Mouse (Mus musculus) adrenal gland, adult 2 months (tissue): Measurements from ENCODE around the gene Trnau1ap. TPM values are rescaled to one million over a fixed set of nuclear protein-coding genes. Genes with fewer than 3 reads are reported as not detected.

Experiments
- DNase-seq: peaks from one replicate; pipeline ENCODE4 v3.0.0; 2021
- long read RNA-seq: library from polyadenylated mRNA; stranded (forward); transcript quantifications from one replicate; pipeline ENCODE4 v2.0.0, GENCODE M21; 2021
- polyA plus RNA-seq: library from polyadenylated mRNA; depleted of rRNA; stranded (reverse); fragments of >200 nt; gene quantifications from 2 replicates; pipeline ENCODE4 v1.2.3, GENCODE M21; 2012; rRNA removed
- total RNA-seq, 2 experiments: library from RNA; stranded (reverse); gene quantifications; 2 replicates each; pipeline ENCODE4 v1.2.3; 2021

Trnau1ap gene
- total RNA-seq (10 to 100 TPM; 31.6 to 36.4 TPM), polyA plus RNA-seq (14.9 and 16.5 TPM in 2 replicates)
- long read RNA-seq, transcript Trnau1ap-201 (9 exons, 1,130 nt), result major isoform, 22 of 36 reads
- long read RNA-seq, partial matches to known transcripts, result 1 of 36 reads
- long read RNA-seq, other reads (novel, unspliced or antisense), result 12 of 36 reads

GRCm38 (mm10) chr4:132329115-132329834, at the start of gene Trnau1ap:
Gene Trnau1ap, minus strand, starts transcription at chr4:132329538.
- peak; percentile 94 for DNase-seq

GRCm38 (mm10) chr4:132373820-132374219, 44.5 kb upstream of the Trnau1ap start:
- DNase-seq, result no peak

GRCm38 (mm10) chr4:132369953-132370750, 40.8 kb upstream of the Trnau1ap start:
- DNase-seq, result no peak

- DNase-seq, result no peak
Observed at GRCm38 (mm10) chr4:132367480-132368201, 38.3 kb upstream of the Trnau1ap start.

GRCm38 (mm10) chr4:132365450-132366060, 36.2 kb upstream of the Trnau1ap start:
- no peak for DNase-seq

- DNase-seq, result no peak
Observed at GRCm38 (mm10) chr4:132363487-132363886, 34.1 kb upstream of the Trnau1ap start.

- no peak for DNase-seq
Observed at GRCm38 (mm10) chr4:132359510-132359909, 30.2 kb upstream of the Trnau1ap start.

GRCm38 (mm10) chr4:132356170-132356569, 26.8 kb upstream of the Trnau1ap start:
- DNase-seq, result peak; percentile 75

- no peak for DNase-seq
Observed at GRCm38 (mm10) chr4:132355403-132355802, 26.1 kb upstream of the Trnau1ap start.

- peak; percentile 89 for DNase-seq
Observed at GRCm38 (mm10) chr4:132354571-132354970, 25.2 kb upstream of the Trnau1ap start.

- DNase-seq, result peak; percentile 94
Observed at GRCm38 (mm10) chr4:132353481-132353885, 24.1 kb upstream of the Trnau1ap start, which contains the start of gene Rcc1. Gene Rcc1, minus strand, starts transcription at chr4:132353605.

- DNase-seq, result peak; percentile 47
Observed at GRCm38 (mm10) chr4:132352739-132353138, 23.4 kb upstream of the Trnau1ap start.

GRCm38 (mm10) chr4:132351401-132351800, 22.1 kb upstream of the Trnau1ap start:
- DNase-seq, result no peak

GRCm38 (mm10) chr4:132350854-132351253, 21.5 kb upstream of the Trnau1ap start:
- no peak for DNase-seq

- no peak for DNase-seq
Observed at GRCm38 (mm10) chr4:132350123-132350740, 20.9 kb upstream of the Trnau1ap start.

GRCm38 (mm10) chr4:132349495-132350122, 20.3 kb upstream of the Trnau1ap start:
- DNase-seq, result no peak

- DNase-seq, result no peak
Observed at GRCm38 (mm10) chr4:132346661-132347060, 17.3 kb upstream of the Trnau1ap start.

GRCm38 (mm10) chr4:132346261-132346660, 16.9 kb upstream of the Trnau1ap start:
- DNase-seq, result no peak

- DNase-seq, result no peak
Observed at GRCm38 (mm10) chr4:132345843-132346212, 16.5 kb upstream of the Trnau1ap start.

- peak; percentile 96 for DNase-seq
Observed at GRCm38 (mm10) chr4:132345135-132345842, 16.0 kb upstream of the Trnau1ap start.
